Comparison of ENCODE assay signal across 10 mouse cellular contexts in the genomic region with DNA sequence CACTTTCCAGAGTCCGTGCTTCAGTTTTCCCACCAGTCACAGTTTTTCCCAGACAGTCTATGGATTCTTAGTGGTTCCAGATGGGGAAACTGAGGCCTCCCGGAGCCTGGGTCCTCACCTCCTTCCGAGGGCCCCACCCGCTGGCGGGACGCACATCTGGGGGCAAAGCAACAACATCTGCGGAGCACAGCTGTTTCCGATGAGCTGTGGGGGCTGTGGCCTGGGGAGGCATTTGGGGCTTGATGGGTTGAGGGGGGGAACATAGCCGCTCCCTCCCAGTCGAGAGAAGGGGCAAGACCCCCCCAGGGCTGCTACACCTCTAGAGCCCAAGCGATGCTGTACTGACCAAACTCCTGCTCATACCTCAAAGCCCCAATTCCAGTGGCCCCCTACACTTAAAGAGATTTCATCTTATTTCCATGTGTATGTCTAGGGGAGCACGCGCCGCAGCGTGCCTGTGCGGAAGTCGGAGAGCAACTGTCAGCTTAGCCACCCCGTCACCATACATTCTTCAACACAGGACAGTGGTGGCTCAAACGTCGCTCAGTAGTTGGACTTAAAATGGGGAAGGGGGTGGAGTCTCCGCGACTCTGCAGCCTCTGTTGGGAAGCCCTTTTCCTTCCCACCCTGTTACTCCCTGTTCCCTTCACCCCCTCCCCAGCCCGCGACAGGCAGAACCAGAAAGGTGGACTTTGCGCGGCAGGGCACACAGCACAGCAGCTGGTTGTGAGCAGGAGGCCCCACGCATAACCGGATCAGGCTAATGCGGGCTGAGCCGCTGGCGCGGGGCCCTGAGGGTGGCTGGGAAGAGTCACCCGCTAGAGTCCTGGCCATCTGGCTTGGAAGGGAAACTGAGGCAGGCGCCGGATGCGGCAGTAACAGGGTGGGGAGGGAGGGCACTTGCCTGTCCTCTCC. TPM values are rescaled to one million over a fixed set of nuclear protein-coding genes. Genes with fewer than 3 reads are reported as not detected.
DNase-seq lines count a peak whose midpoint lies in the region; ATAC-seq and TF ChIP-seq lines count a peak whose summit lies in the region.
"Had no signal": no experiment of that assay in that cellular context is flagged by ENCODE, and none has a peak within 500 bp of the region (broad histone marks: within the 10 kb centered on the region; RNA-seq: fewer than 3 reads in every experiment).

No protein-coding gene starts in this region.

- H3K9me3 ChIP-seq in lung, embryonic 14.5 days (ENCODE audit: low read depth, low read length) = no peaks in the 10 kb centered on the region
- H3K9me3 ChIP-seq in intestine, embryonic 14.5 days (ENCODE audit: control insufficient read depth, low read length) = no peaks in the 10 kb centered on the region

- no peak overlapping the region for H3K4me3 ChIP-seq in lung, embryonic 14.5 days (ENCODE audit: low read depth, low read length)
- 0 out of 2 replicates have a peak overlapping the region, but pooled peaks have one; percentile 4 for H3K4me3 ChIP-seq in intestine, embryonic 14.5 days (ENCODE audit: low read depth, low read length)

- H3K4me2 ChIP-seq in lung, embryonic 14.5 days = peak overlapping the region; percentile 37; the same call in 1 of the 2 replicates
- H3K4me2 ChIP-seq in intestine, embryonic 14.5 days (ENCODE audit: low read length) = peak overlapping the region; percentile 28

- ATAC-seq in lung, embryonic 14.5 days (ENCODE audit: insufficient read depth) = no peak
- ATAC-seq in intestine, embryonic 14.5 days (replicated peaks; ENCODE audit: low FRiP score, low TSS enrichment, low read depth) = no peak
- peak; percentile 36 for ATAC-seq in megakaryocyte, adult 5-6 weeks (ENCODE audit: poor library complexity, severe bottlenecking)

- 14% methylated on average over 36 of the region's 36 CpGs for WGBS in lung, embryonic 14.5 days
- WGBS in intestine, embryonic 14.5 days = 16% methylated on average over 36 of the region's 36 CpGs

- H3K27me3 ChIP-seq in lung, embryonic 14.5 days (ENCODE audit: insufficient read depth, low read length) = peaks cover 73% of the 10 kb centered on the region
- H3K27me3 ChIP-seq in intestine, embryonic 14.5 days (replicated peaks; ENCODE audit: control insufficient read depth, insufficient read depth, low read length) = peaks cover 59% of the 10 kb centered on the region

- TF ChIP-seq CTCF in lung, embryonic 14.5 days (IDR thresholded peaks at IDR 0.05; ENCODE audit: low read depth) = no peak

- H3K27ac ChIP-seq in lung, embryonic 14.5 days (ENCODE audit: low read depth) = no peak overlapping the region
- H3K27ac ChIP-seq in intestine, embryonic 14.5 days (ENCODE audit: low read depth) = no peak overlapping the region

- DNase-seq in embryo, embryonic 11 days = peak; percentile 20
- DNase-seq in embryo, embryonic 10.5 days (ENCODE audit: low spot score) = no peak
- peak; percentile 54 for DNase-seq in lung, embryonic 14.5 days
- no peak for DNase-seq in lung, postnatal 10 days
- DNase-seq in intestine, embryonic 14.5 days (ENCODE audit: low spot score) = no peak
- DNase-seq in spleen, postnatal 36 days (ENCODE audit: low spot score in 2 of 2) = no peak
- DNase-seq in right cerebral cortex, postnatal 10 days (ENCODE audit: low spot score in 2 of 2) = no peak
- DNase-seq: heart, postnatal 4 days; lung, adult 2 months had no signal

- no peaks in the 10 kb centered on the region for H3K36me3 ChIP-seq in lung, embryonic 14.5 days (ENCODE audit: insufficient read depth)
- H3K36me3 ChIP-seq in intestine, embryonic 14.5 days (ENCODE audit: control insufficient read depth, insufficient read depth, low read length) = no peaks in the 10 kb centered on the region

- no peak overlapping the region for H3K9ac ChIP-seq in lung, embryonic 14.5 days
- H3K9ac ChIP-seq in intestine, embryonic 14.5 days (ENCODE audit: low read length) = no peak overlapping the region

- no peaks in the 10 kb centered on the region; the same call in 1 of the 2 replicates for H3K4me1 ChIP-seq in lung, embryonic 14.5 days (ENCODE audit: insufficient read depth)
- H3K4me1 ChIP-seq in intestine, embryonic 14.5 days (replicated peaks; ENCODE audit: control insufficient read depth, insufficient read depth, low read length) = peaks cover 14% of the 10 kb centered on the region; the same call in 1 of the 2 replicates

RNA-seq across cellular contexts. Expression of a gene that starts 2.8 kb away (rescaled TPM):
- polyA plus RNA-seq in lung, embryonic 14.5 days (2014; fragmentation: Nextera tagmentation; extraction: Ambion mirVana) = 9.5 and 12.1 TPM in 2 replicates
- polyA plus RNA-seq in intestine, embryonic 14.5 days (2014; fragmentation: Nextera tagmentation; extraction: Ambion mirVana) = 13.5 and 15.6 TPM in 2 replicates
- not detected in 2 replicates for total RNA-seq in megakaryocyte, adult 5-6 weeks (2015)
- not detected in 2 replicates for total RNA-seq in megakaryocyte, adult 5-6 weeks (2017)

RNA-seq across cellular contexts. Expression of a gene that starts 10.0 kb away (rescaled TPM):
- 40.5 and 42.3 TPM in 2 replicates for polyA plus RNA-seq in lung, embryonic 14.5 days (2014; fragmentation: Nextera tagmentation; extraction: Ambion mirVana)
- 45.6 and 47.4 TPM in 2 replicates for polyA plus RNA-seq in intestine, embryonic 14.5 days (2014; fragmentation: Nextera tagmentation; extraction: Ambion mirVana)
- 8.4 and 8.7 TPM in 2 replicates for total RNA-seq in megakaryocyte, adult 5-6 weeks (2015)
- total RNA-seq in megakaryocyte, adult 5-6 weeks (2017) = 10.5 and 14.6 TPM in 2 replicates

RNA-seq across cellular contexts. Expression of a gene that starts 15.5 kb away (rescaled TPM):
- polyA plus RNA-seq in lung, embryonic 14.5 days (2014; fragmentation: Nextera tagmentation; extraction: Ambion mirVana) = 1.2 and 1.4 TPM in 2 replicates
- 1.7 and 2.3 TPM in 2 replicates for polyA plus RNA-seq in intestine, embryonic 14.5 days (2014; fragmentation: Nextera tagmentation; extraction: Ambion mirVana)
- 0.32 and 0.85 TPM in 2 replicates for total RNA-seq in megakaryocyte, adult 5-6 weeks (2015)
- total RNA-seq in megakaryocyte, adult 5-6 weeks (2017) = not detected in 2 replicates

RNA-seq across cellular contexts. Expression of a gene that starts 36.7 kb away (rescaled TPM):
- 18.5 and 19.6 TPM in 2 replicates for polyA plus RNA-seq in lung, embryonic 14.5 days (2014; fragmentation: Nextera tagmentation; extraction: Ambion mirVana)
- polyA plus RNA-seq in intestine, embryonic 14.5 days (2014; fragmentation: Nextera tagmentation; extraction: Ambion mirVana) = 21.2 and 21.3 TPM in 2 replicates
- 3.6 and 4.1 TPM in 2 replicates for total RNA-seq in megakaryocyte, adult 5-6 weeks (2015)
- 2.7 and 2.8 TPM in 2 replicates for total RNA-seq in megakaryocyte, adult 5-6 weeks (2017)

RNA-seq across cellular contexts. Expression of a gene that starts 37.0 kb away (rescaled TPM):
- 449 and 463 TPM in 2 replicates for polyA plus RNA-seq in lung, embryonic 14.5 days (2014; fragmentation: Nextera tagmentation; extraction: Ambion mirVana)
- polyA plus RNA-seq in intestine, embryonic 14.5 days (2014; fragmentation: Nextera tagmentation; extraction: Ambion mirVana) = 494 and 522 TPM in 2 replicates
- total RNA-seq in megakaryocyte, adult 5-6 weeks (2015) = 108 and 113 TPM in 2 replicates
- total RNA-seq in megakaryocyte, adult 5-6 weeks (2017) = 77.8 and 92.8 TPM in 2 replicates

Comparison
In these comparisons a context has a peak if more than half of its experiments do, and no peak if none do; other contexts are left out.
1. DNase-seq: peak in embryo, embryonic 11 days (single experiment) and lung, embryonic 14.5 days (single experiment); none in embryo, embryonic 10.5 days (single experiment), lung, postnatal 10 days (single experiment), intestine, embryonic 14.5 days (single experiment), spleen, postnatal 36 days (0 of 2) and right cerebral cortex, postnatal 10 days (0 of 2).